Mouse (Mus musculus): Measurements from ENCODE around the gene Scd4. TPM values are rescaled to one million over a fixed set of nuclear protein-coding genes. Genes with fewer than 3 reads are reported as not detected.

Gene Scd4
- total RNA-seq (2014; fragmentation: Nextera tagmentation) (0.23 TPM in 1 of 2 replicates, not detected in the other), total RNA-seq (2017) (0.44 and 0.76 TPM in 2 replicates), polyA plus RNA-seq (2012) (0.10 and 0.13 TPM in 2 replicates)

DNA sequence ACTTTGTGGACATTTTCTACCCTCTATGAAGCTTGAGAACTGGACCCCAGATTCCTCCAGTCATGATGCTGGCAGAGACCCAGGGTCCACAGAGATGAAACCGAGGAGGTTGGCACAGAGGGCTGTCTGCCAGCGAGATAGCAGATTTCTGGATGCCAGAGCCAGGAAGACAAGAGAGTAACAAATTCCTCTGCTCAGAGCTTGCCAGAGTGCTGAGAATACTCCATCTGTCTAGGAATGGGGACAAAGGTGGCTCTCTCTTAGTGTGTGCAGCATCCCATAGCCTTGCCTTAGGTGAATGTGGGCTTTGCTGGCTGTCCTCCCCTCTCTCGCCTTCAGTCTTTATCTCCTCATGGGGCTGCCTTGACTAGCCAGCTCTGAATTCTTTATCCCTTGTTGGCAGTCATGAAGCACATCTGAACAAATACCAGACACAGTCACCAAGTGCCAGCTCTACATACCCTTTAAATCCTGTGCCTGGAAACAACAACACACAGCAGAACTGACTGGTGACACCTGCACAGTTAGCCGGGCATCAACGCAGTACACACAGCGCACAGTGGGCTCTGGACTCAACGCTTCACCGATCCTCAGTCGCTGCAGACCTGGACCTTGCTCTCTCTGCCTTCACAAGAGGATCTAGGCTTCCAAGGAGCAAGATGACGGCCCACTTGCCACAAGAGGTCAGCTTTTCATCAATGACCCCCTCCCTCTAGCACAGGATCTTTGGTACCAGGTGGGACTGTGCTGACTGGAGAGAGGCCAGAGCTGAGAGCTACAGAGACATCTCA, at the start of gene Scd4:
TSS of gene Scd4 (plus strand) at position 260 of the 791 bp plus-strand sequence.
- ATAC-seq (ENCODE audit: extremely low read depth, insufficient number of reproducible peaks, low FRiP score, poor library complexity, severe bottlenecking) = no peak
- H3K27me3 ChIP-seq (ENCODE audit: insufficient read depth, low read length) = peaks cover 25% of the 10 kb centered on the region
- TF ChIP-seq GATA2 (IDR thresholded peaks at IDR 0.05; ENCODE audit: borderline replicate concordance, low read depth, low read length) = no peak
- no peak for TF ChIP-seq TAL1 (conservative IDR thresholded peaks at IDR 0.05; ENCODE audit: low read depth, low read length)
- no peak for TF ChIP-seq POLR2AphosphoS5 (IDR thresholded peaks at IDR 0.05; ENCODE audit: insufficient replicate concordance, low read depth, low read length)
- TF ChIP-seq GATA1 (IDR thresholded peaks at IDR 0.05; ENCODE audit: borderline replicate concordance, low read length) = no peak
- no peak for TF ChIP-seq CTCF (IDR thresholded peaks at IDR 0.05; ENCODE audit: low read depth, low read length)
- DNase-seq (ENCODE audit: low spot score) = no peak
- no peaks in the 10 kb centered on the region for H3K9me3 ChIP-seq (replicated peaks)
- H3K4me3 ChIP-seq (ENCODE audit: low read depth, low read length) = no peak within 1 kb of the TSS
- H3K36me3 ChIP-seq (replicated peaks) = no peaks in the 10 kb centered on the region
- peaks cover 5% of the 10 kb centered on the region; the same call in 1 of the 2 replicates for H3K4me1 ChIP-seq (ENCODE audit: insufficient read depth, low read depth, low read length)

DNA sequence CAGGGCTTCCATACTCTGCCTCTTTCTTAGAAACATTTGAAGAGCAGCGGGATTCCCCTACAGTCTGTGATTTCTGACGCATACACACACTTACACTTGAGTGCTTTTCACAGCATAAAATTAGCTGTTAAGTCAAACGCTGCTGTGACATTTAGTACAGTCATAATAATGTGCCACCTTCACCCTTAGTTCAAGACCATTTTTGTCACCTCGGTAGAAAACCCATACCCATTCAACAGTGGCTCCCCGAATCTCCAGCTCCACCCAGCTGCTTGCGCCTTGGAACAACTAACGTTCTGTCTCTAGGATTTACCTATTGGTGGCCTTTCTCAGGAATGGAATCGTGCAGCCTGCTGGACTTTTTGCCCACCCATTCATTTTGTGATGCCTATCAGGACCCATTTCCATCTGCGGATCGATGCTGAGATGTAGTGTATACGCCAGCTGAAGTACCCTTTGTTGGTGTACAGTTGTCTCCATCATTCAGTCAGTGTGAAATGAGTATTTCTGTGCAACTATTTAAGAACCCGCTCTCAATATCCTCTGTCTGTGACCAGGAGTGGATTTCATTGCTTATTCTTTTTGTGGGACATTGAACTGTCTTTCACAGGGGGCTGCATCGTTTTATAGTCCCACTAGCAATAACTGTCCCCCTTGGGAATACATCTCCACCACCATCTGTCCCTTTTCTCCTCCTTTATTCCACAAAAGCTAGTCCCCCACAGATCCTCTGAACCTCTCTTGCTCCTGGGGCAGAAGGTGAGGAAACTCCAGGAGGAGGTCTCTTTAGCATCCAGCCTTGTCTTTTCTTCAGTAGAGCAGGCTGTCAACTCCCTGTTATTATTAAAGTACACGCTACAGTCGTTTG, 49.5 kb upstream of the Scd4 start:
- Histone ChIP-seq H3K4me3 (ENCODE audit: low read depth, low read length) (peak overlapping the region; percentile 72; the same call in 1 of the 2 replicates), H3K4me1 (ENCODE audit: insufficient read depth, low read depth, low read length) (peaks cover 80% of the 10 kb centered on the region), H3K36me3 (replicated peaks) (no peaks in the 10 kb centered on the region), H3K27me3 (ENCODE audit: insufficient read depth, low read length) (no peaks in the 10 kb centered on the region), H3K9me3 (replicated peaks) (no peaks in the 10 kb centered on the region)
- DNase-seq (ENCODE audit: low spot score) (no peak), ATAC-seq (ENCODE audit: extremely low read depth, insufficient number of reproducible peaks, low FRiP score, poor library complexity, severe bottlenecking) (no peak)
- TF ChIP-seq TAL1 (conservative IDR thresholded peaks at IDR 0.05; ENCODE audit: low read depth, low read length) = no peak
- TF ChIP-seq GATA1 (IDR thresholded peaks at IDR 0.05; ENCODE audit: borderline replicate concordance, low read length) = no peak
- TF ChIP-seq GATA2 (IDR thresholded peaks at IDR 0.05; ENCODE audit: borderline replicate concordance, low read depth, low read length) = no peak
- TF ChIP-seq POLR2AphosphoS5 (IDR thresholded peaks at IDR 0.05; ENCODE audit: insufficient replicate concordance, low read depth, low read length) = no peak
- TF ChIP-seq CTCF (IDR thresholded peaks at IDR 0.05; ENCODE audit: low read depth, low read length) = no peak

DNA sequence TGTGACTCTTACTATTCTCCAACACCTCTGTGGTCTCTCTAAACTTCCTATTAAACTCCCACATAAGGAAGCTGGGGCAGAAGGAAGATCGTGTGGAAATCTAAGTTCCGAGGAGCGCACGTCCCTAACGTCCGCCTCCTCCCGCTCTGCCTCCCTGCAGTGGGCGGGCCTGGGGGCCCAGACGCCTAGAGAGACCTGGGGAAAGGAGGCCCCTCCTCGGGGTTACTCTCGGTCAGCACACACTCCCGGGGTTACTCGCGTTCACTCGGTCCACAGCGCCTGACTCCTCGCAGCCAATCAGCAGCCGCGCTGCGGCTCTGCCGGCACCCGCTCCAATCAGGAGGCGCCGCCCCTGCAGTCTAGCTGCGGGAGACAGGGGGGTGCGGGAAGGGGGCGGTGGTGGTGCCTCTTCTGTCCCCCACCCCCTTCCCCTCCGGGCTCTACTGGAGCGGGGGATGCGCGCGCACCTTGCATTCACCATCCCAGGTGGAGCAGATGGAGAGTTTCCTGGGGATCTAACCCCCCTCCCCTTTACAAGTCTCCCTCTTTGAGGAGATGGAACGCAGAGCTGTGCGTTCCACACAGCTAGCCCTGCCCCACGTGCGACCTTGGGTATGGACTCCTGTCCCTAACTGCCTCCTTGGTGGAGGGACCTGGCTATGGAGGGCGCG, 48.7 kb upstream of the Scd4 start:
- Histone ChIP-seq H3K9me3 (replicated peaks) (no peaks in the 10 kb centered on the region), H3K4me1 (ENCODE audit: insufficient read depth, low read depth, low read length) (peaks cover 87% of the 10 kb centered on the region), H3K36me3 (replicated peaks) (no peaks in the 10 kb centered on the region), H3K4me3 (ENCODE audit: low read depth, low read length) (peak overlapping the region; percentile 72), H3K27me3 (ENCODE audit: insufficient read depth, low read length) (no peaks in the 10 kb centered on the region)
- peak; percentile 92 for ATAC-seq (ENCODE audit: extremely low read depth, insufficient number of reproducible peaks, low FRiP score, poor library complexity, severe bottlenecking)
- DNase-seq (ENCODE audit: low spot score) = peak; percentile 89
- TF ChIP-seq GATA2 (IDR thresholded peaks at IDR 0.05; ENCODE audit: borderline replicate concordance, low read depth, low read length) (no peak), GATA1 (IDR thresholded peaks at IDR 0.05; ENCODE audit: borderline replicate concordance, low read length) (no peak), TAL1 (conservative IDR thresholded peaks at IDR 0.05; ENCODE audit: low read depth, low read length) (no peak), CTCF (IDR thresholded peaks at IDR 0.05; ENCODE audit: low read depth, low read length) (no peak), POLR2AphosphoS5 (IDR thresholded peaks at IDR 0.05; ENCODE audit: insufficient replicate concordance, low read depth, low read length) (no peak; the same call in 1 of the 2 replicates)

DNA sequence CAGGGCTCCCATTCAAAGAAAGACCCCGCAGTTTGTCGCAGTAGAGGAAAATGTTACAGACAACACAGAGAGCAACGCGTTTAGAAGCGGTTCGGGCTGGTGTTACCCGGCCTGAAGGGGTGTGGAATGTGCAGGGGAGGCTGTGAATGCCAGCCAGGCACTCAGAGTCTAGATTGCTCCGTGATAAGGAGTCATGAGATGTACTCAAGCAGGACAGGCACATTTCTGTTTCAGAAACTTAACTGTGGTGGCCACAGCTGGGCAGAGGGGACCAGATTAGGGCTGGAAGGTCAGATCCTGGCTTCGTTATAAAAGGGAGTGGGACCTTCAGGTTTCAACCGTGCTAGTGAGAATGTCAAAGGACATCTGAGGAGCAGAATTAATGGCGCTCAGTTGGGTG, 48.2 kb upstream of the Scd4 start:
- 0 out of 2 replicates have a peak, but pooled peaks have one; percentile 11 for ATAC-seq (ENCODE audit: extremely low read depth, insufficient number of reproducible peaks, low FRiP score, poor library complexity, severe bottlenecking)
- TF ChIP-seq GATA2 (IDR thresholded peaks at IDR 0.05; ENCODE audit: borderline replicate concordance, low read depth, low read length) (peak; percentile 94; the same call in 1 of the 2 replicates), TAL1 (conservative IDR thresholded peaks at IDR 0.05; ENCODE audit: low read depth, low read length) (no peak)
- H3K4me1 ChIP-seq (ENCODE audit: insufficient read depth, low read depth, low read length) = peaks cover 91% of the 10 kb centered on the region
- H3K36me3 ChIP-seq (replicated peaks) = no peaks in the 10 kb centered on the region
- H3K4me3 ChIP-seq (ENCODE audit: low read depth, low read length) = peak overlapping the region; percentile 72
- H3K9me3 ChIP-seq (replicated peaks) = no peaks in the 10 kb centered on the region
- DNase-seq (ENCODE audit: low spot score) = no peak
- no peaks in the 10 kb centered on the region for H3K27me3 ChIP-seq (ENCODE audit: insufficient read depth, low read length)

DNA sequence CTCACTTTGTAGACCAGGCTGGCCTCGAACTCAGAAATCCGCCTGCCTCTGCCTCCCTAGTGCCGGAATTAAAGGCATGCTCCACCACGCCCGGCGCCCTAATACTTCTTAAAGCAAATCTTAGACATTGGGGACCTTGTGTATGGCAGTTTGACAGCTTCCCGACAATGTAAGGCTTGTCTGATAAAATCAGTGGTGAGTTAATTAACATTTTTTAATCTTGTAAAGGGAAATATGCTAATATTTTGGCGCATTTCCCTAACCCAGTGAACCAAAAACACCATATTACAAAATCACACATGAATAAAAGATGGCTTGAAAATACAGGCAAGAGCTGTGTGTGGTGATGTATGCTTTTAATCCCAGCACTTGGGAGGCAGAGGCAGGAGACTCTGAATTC, 47.3 kb upstream of the Scd4 start:
- H3K4me3 ChIP-seq (ENCODE audit: low read depth, low read length) = no peak overlapping the region
- H3K36me3 ChIP-seq (replicated peaks) = no peaks in the 10 kb centered on the region
- H3K27me3 ChIP-seq (ENCODE audit: insufficient read depth, low read length) = no peaks in the 10 kb centered on the region
- no peak for DNase-seq (ENCODE audit: low spot score)
- no peak for TF ChIP-seq POLR2AphosphoS5 (IDR thresholded peaks at IDR 0.05; ENCODE audit: insufficient replicate concordance, low read depth, low read length)
- TF ChIP-seq GATA1 (IDR thresholded peaks at IDR 0.05; ENCODE audit: borderline replicate concordance, low read length) = no peak
- no peak for TF ChIP-seq CTCF (IDR thresholded peaks at IDR 0.05; ENCODE audit: low read depth, low read length)
- TF ChIP-seq GATA2 (IDR thresholded peaks at IDR 0.05; ENCODE audit: borderline replicate concordance, low read depth, low read length) = no peak
- peaks cover 95% of the 10 kb centered on the region for H3K4me1 ChIP-seq (ENCODE audit: insufficient read depth, low read depth, low read length)
- no peaks in the 10 kb centered on the region for H3K9me3 ChIP-seq (replicated peaks)
- no peak for ATAC-seq (ENCODE audit: extremely low read depth, insufficient number of reproducible peaks, low FRiP score, poor library complexity, severe bottlenecking)
